Mouse (Mus musculus): ENCODE data around the gene Mbd5. TPM values are rescaled to one million over a fixed set of nuclear protein-coding genes. Genes with fewer than 3 reads are reported as not detected.
A peak's percentile ranks its signal among the peaks of the same experiment; 100 is the strongest.

Gene Mbd5
- total and polyA plus RNA-seq, 3 experiments = 0.92 to 45.8 (median 15.2) TPM

DNA sequence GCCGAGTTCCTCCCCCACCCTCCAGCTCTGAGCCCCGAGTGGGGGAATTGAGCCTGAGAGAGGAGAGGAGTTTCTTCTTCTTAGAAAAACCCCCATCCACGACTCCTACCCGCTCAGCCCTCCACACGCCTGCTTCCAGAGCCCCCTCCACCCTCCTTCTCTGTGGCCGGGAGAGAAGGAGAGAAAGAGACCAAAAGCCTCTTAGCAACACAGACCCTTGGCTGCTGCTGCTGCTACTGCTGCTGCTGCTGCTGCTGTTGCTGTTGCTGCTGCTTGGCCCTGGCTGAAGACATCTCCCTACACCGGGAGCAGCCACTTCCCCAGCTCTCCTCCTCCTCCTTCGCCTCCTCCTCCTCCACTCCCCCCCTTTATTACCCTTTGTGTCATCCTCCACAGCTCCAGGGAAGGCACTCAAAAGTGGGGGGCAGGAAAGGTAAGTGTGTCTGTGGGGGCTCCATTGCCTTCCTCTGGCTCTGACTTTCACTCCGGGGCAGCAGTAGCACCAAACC, 489 bp downstream of the Mbd5 start:
- peaks cover 9% of the 10 kb centered on the region for H3K4me1 ChIP-seq (ENCODE audit: insufficient read depth, low read depth, low read length)
- no peak for TF ChIP-seq POLR2AphosphoS5 (IDR thresholded peaks at IDR 0.05; ENCODE audit: insufficient replicate concordance, low read depth, low read length)
- TF ChIP-seq TAL1 (conservative IDR thresholded peaks at IDR 0.05; ENCODE audit: low read depth, low read length) = no peak
- TF ChIP-seq CTCF (IDR thresholded peaks at IDR 0.05; ENCODE audit: low read depth, low read length) = no peak
- TF ChIP-seq GATA1 (IDR thresholded peaks at IDR 0.05; ENCODE audit: borderline replicate concordance, low read length) = no peak
- no peak for TF ChIP-seq GATA2 (IDR thresholded peaks at IDR 0.05; ENCODE audit: borderline replicate concordance, low read depth, low read length)
- no peaks in the 10 kb centered on the region for H3K27me3 ChIP-seq (ENCODE audit: insufficient read depth, low read length)
- peak; percentile 8 for DNase-seq (ENCODE audit: low spot score)
- peak overlapping the region; percentile 95 for H3K4me3 ChIP-seq (ENCODE audit: low read depth, low read length)
- no peaks in the 10 kb centered on the region for H3K36me3 ChIP-seq (replicated peaks)
- ATAC-seq (ENCODE audit: extremely low read depth, insufficient number of reproducible peaks, low FRiP score, poor library complexity, severe bottlenecking) = peak; percentile 9; the same call in 1 of the 2 replicates
- no peaks in the 10 kb centered on the region for H3K9me3 ChIP-seq (replicated peaks)

DNA sequence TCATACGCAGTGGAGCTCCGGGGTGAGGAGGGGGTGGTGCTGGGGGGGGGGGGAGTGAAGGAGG, 776 bp downstream of the Mbd5 start, which contains the start of gene Orc4:
Gene Orc4, minus strand, starts transcription at position 26 of the 64 bp plus-strand sequence.
- H3K4me3 ChIP-seq (ENCODE audit: low read depth, low read length) = peak within 1 kb of the TSS; percentile 95
- peaks cover 9% of the 10 kb centered on the region for H3K4me1 ChIP-seq (ENCODE audit: insufficient read depth, low read depth, low read length)
- H3K9me3 ChIP-seq (replicated peaks) = no peaks in the 10 kb centered on the region
- no peaks in the 10 kb centered on the region for H3K27me3 ChIP-seq (ENCODE audit: insufficient read depth, low read length)
- TF ChIP-seq CTCF (IDR thresholded peaks at IDR 0.05; ENCODE audit: low read depth, low read length) (no peak), TAL1 (conservative IDR thresholded peaks at IDR 0.05; ENCODE audit: low read depth, low read length) (no peak)
- ATAC-seq (ENCODE audit: extremely low read depth, insufficient number of reproducible peaks, low FRiP score, poor library complexity, severe bottlenecking) (no peak), DNase-seq (ENCODE audit: low spot score) (no peak)
- no peaks in the 10 kb centered on the region for H3K36me3 ChIP-seq (replicated peaks)

DNA sequence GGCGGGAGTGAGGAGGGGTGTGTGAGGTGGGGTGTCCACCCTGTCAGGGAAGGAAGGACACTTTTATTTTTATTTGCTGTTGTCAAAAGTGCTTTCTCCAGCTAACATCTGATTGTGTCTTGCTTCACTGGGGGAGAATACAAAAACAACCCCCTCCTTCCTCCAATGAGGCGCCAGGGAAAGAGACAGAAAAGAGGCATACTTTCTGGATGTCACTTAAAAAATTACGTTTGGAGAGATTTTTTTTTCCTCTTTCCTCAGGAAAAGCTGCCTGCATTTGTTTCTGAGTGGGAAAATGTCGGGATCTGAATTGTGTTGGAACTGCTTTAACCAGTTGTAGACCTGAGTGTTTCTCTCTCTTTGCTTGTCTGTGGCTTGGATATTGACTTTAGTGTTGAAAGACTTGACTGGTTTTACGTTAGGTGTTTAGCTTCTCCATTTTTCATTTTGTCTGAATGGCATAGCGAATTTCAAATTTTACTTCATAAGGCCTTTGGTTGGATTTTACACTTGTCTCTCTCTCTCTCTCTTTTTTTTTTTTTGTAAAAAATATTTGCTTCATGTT, 1.1 kb downstream of the Mbd5 start:
- DNase-seq (ENCODE audit: low spot score) (no peak), ATAC-seq (ENCODE audit: extremely low read depth, insufficient number of reproducible peaks, low FRiP score, poor library complexity, severe bottlenecking) (no peak)
- Histone ChIP-seq H3K4me1 (ENCODE audit: insufficient read depth, low read depth, low read length) (peaks cover 9% of the 10 kb centered on the region), H3K27me3 (ENCODE audit: insufficient read depth, low read length) (no peaks in the 10 kb centered on the region), H3K4me3 (ENCODE audit: low read depth, low read length) (peak overlapping the region; percentile 95), H3K36me3 (replicated peaks) (no peaks in the 10 kb centered on the region), H3K9me3 (replicated peaks) (no peaks in the 10 kb centered on the region)
- TF ChIP-seq GATA1 (IDR thresholded peaks at IDR 0.05; ENCODE audit: borderline replicate concordance, low read length) (no peak), POLR2AphosphoS5 (IDR thresholded peaks at IDR 0.05; ENCODE audit: insufficient replicate concordance, low read depth, low read length) (no peak), GATA2 (IDR thresholded peaks at IDR 0.05; ENCODE audit: borderline replicate concordance, low read depth, low read length) (no peak), TAL1 (conservative IDR thresholded peaks at IDR 0.05; ENCODE audit: low read depth, low read length) (no peak), CTCF (IDR thresholded peaks at IDR 0.05; ENCODE audit: low read depth, low read length) (no peak)

DNA sequence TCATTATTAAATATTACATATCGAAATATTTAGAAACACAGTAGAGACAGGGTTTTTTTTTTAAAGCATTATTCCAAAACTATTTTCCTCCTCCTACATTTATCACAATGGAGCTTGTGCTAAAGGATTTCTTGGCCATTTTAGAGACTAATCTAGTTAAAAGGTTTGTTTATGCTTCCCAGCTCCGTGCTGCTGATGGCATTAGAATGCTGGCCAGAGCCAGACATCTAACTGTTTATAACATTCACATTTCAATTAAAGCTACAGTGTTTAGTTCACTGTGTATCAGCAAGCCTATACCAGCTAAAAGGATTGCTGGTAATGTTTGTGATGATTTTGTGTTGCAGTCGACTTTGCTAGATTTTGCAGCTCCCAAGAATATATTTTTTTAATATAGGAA, 7.3 kb downstream of the Mbd5 start:
- no peak for TF ChIP-seq TAL1 (conservative IDR thresholded peaks at IDR 0.05; ENCODE audit: low read depth, low read length)
- TF ChIP-seq CTCF (IDR thresholded peaks at IDR 0.05; ENCODE audit: low read depth, low read length) = no peak
- no peak for TF ChIP-seq POLR2AphosphoS5 (IDR thresholded peaks at IDR 0.05; ENCODE audit: insufficient replicate concordance, low read depth, low read length)
- TF ChIP-seq GATA2 (IDR thresholded peaks at IDR 0.05; ENCODE audit: borderline replicate concordance, low read depth, low read length) = no peak
- no peak for TF ChIP-seq GATA1 (IDR thresholded peaks at IDR 0.05; ENCODE audit: borderline replicate concordance, low read length)
- H3K27me3 ChIP-seq (ENCODE audit: insufficient read depth, low read length) = no peaks in the 10 kb centered on the region
- ATAC-seq (ENCODE audit: extremely low read depth, insufficient number of reproducible peaks, low FRiP score, poor library complexity, severe bottlenecking) = no peak
- peaks cover 2% of the 10 kb centered on the region for H3K36me3 ChIP-seq (replicated peaks)
- H3K9me3 ChIP-seq (replicated peaks) = no peaks in the 10 kb centered on the region
- peaks cover 7% of the 10 kb centered on the region; the same call in 1 of the 2 replicates for H3K4me1 ChIP-seq (ENCODE audit: insufficient read depth, low read depth, low read length)
- no peak overlapping the region for H3K4me3 ChIP-seq (ENCODE audit: low read depth, low read length)
- no peak for DNase-seq (ENCODE audit: low spot score)

DNA sequence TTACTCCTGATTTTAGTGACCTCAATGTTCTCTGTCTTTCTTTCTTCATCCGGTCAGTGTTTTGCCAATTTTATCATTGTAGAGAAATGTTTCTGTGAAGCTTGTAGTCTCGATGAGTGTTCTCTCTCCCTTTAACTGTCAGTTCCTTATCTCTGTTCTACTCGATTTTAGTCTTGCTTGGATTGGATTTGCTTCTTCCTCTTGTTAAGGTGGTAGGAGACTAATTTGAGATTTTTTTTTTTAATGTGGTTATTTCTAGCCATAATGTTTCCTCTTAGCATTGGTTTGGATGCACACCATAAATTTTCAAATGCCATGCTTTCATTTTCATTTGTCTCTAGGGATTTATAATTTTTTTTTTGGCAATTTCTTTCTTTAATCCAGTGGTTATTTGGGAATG, 29.6 kb downstream of the Mbd5 start:
- no peaks in the 10 kb centered on the region for H3K9me3 ChIP-seq (replicated peaks)
- H3K36me3 ChIP-seq (replicated peaks) = peaks cover 6% of the 10 kb centered on the region
- no peak for ATAC-seq (ENCODE audit: extremely low read depth, insufficient number of reproducible peaks, low FRiP score, poor library complexity, severe bottlenecking)
- DNase-seq (ENCODE audit: low spot score) = no peak
- no peak overlapping the region for H3K4me3 ChIP-seq (ENCODE audit: low read depth, low read length)
- no peaks in the 10 kb centered on the region for H3K27me3 ChIP-seq (ENCODE audit: insufficient read depth, low read length)
- TF ChIP-seq GATA2 (IDR thresholded peaks at IDR 0.05; ENCODE audit: borderline replicate concordance, low read depth, low read length) = no peak
- no peak for TF ChIP-seq POLR2AphosphoS5 (IDR thresholded peaks at IDR 0.05; ENCODE audit: insufficient replicate concordance, low read depth, low read length)
- no peak for TF ChIP-seq TAL1 (conservative IDR thresholded peaks at IDR 0.05; ENCODE audit: low read depth, low read length)
- TF ChIP-seq CTCF (IDR thresholded peaks at IDR 0.05; ENCODE audit: low read depth, low read length) = no peak
- H3K4me1 ChIP-seq (ENCODE audit: insufficient read depth, low read depth, low read length) = no peaks in the 10 kb centered on the region

DNA sequence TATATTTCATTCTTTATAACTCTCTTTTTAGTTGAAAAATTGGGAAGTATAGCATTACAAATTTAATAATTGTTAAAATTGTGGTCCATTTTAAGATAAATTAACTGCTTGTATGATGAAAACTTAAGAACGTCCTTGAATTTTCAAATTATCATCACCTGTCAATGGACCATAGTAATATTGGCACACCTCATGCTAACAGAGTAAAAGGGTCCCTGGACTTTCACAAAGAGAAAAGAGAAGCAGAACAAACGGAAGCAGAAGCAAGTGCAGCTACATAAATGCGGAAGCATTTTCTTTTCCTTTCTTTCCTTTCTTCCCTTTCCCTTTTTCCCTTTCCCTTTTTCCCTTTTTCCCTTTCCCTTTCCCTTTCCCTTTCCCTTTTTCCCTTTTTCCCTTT, 41.0 kb downstream of the Mbd5 start:
- Histone ChIP-seq H3K36me3 (replicated peaks) (peaks cover 9% of the 10 kb centered on the region), H3K27me3 (ENCODE audit: insufficient read depth, low read length) (no peaks in the 10 kb centered on the region), H3K9me3 (replicated peaks) (no peaks in the 10 kb centered on the region), H3K4me1 (ENCODE audit: insufficient read depth, low read depth, low read length) (peaks cover 2% of the 10 kb centered on the region; the same call in 1 of the 2 replicates), H3K4me3 (ENCODE audit: low read depth, low read length) (no peak overlapping the region)
- no peak for DNase-seq (ENCODE audit: low spot score)
- TF ChIP-seq POLR2AphosphoS5 (IDR thresholded peaks at IDR 0.05; ENCODE audit: insufficient replicate concordance, low read depth, low read length) (no peak), GATA2 (IDR thresholded peaks at IDR 0.05; ENCODE audit: borderline replicate concordance, low read depth, low read length) (no peak), GATA1 (IDR thresholded peaks at IDR 0.05; ENCODE audit: borderline replicate concordance, low read length) (no peak), TAL1 (conservative IDR thresholded peaks at IDR 0.05; ENCODE audit: low read depth, low read length) (no peak), CTCF (IDR thresholded peaks at IDR 0.05; ENCODE audit: low read depth, low read length) (no peak)
- no peak for ATAC-seq (ENCODE audit: extremely low read depth, insufficient number of reproducible peaks, low FRiP score, poor library complexity, severe bottlenecking)

DNA sequence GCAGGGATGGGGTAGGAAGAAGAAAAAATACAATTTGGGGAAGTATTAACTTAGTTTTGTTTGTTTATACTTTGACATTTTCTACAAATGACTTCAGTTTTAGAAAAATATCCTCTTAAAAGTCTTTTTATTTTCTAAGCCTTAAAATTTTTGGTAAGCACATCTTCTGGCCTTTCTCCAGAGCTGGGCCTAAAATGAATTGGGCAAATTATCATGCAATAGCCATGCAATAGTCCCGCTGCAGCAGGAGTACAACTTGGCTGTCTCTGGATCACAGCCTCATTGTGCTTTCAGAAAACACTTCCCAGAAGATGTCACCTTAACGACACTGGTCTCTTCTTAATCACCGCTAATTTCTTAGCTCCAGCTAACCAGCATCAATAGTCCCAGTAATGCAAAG, 91.2 kb downstream of the Mbd5 start:
- Histone ChIP-seq H3K9me3 (replicated peaks) (peaks cover 3% of the 10 kb centered on the region; the same call in 1 of the 2 replicates), H3K36me3 (replicated peaks) (no peaks in the 10 kb centered on the region), H3K4me3 (ENCODE audit: low read depth, low read length) (no peak overlapping the region), H3K27me3 (ENCODE audit: insufficient read depth, low read length) (no peaks in the 10 kb centered on the region), H3K4me1 (ENCODE audit: insufficient read depth, low read depth, low read length) (no peaks in the 10 kb centered on the region)
- no peak for TF ChIP-seq POLR2AphosphoS5 (IDR thresholded peaks at IDR 0.05; ENCODE audit: insufficient replicate concordance, low read depth, low read length)
- no peak for TF ChIP-seq TAL1 (conservative IDR thresholded peaks at IDR 0.05; ENCODE audit: low read depth, low read length)
- TF ChIP-seq GATA1 (IDR thresholded peaks at IDR 0.05; ENCODE audit: borderline replicate concordance, low read length) = no peak
- TF ChIP-seq GATA2 (IDR thresholded peaks at IDR 0.05; ENCODE audit: borderline replicate concordance, low read depth, low read length) = no peak
- no peak for TF ChIP-seq CTCF (IDR thresholded peaks at IDR 0.05; ENCODE audit: low read depth, low read length)
- DNase-seq (ENCODE audit: low spot score) = no peak
- no peak for ATAC-seq (ENCODE audit: extremely low read depth, insufficient number of reproducible peaks, low FRiP score, poor library complexity, severe bottlenecking)

Data from G1E (cell line).